Mouse (Mus musculus) cerebellum, postnatal 4 days (tissue): ENCODE results near the gene Gpt2.

Experiments
- DNase-seq, 2 experiments: peaks; one replicate each; pipeline ENCODE4 v3.0.0; 2022; ENCODE audit warnings: low spot score in 2 of 2, mixed read lengths in 1 of 2

Gpt2 gene

DNA sequence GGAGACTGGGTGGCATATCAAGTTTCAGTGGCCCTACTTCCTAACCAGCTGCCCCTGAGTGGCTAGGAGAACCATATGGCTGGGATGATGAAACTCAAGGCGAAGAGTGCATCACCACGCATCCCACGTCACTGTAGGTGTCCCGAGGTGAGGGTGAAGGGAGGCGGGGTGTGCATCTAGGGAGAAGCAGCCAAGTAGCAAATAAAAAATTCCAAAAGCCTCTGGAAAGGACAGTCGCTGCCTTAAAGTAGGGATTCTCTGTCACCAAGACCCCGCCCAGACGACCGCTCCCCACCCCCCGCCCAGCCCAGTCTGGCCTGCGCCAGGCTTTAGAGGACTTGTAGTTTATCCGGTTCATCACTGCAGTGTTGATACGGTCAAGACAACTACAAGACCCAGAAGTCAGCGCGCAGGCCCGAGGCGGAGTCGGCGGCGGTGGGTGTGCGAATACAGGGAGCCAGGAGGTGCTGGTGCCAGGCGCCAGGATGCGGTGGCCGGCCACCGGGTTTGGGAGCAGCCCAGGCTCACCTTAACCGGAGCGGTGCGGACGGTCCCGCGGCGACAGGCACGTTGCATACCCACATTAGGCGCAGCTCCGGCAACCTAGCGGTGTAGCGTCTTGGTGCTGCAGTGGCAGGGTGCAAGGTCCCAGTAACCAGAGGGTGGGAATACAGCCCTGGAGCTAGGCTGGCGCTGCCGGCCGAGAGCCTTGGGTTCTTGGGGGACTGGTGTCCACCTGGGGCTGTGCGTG lies at the start of gene Gpt2:
Gpt2 (plus strand) TSS at position 452 of the 751 bp plus-strand sequence.
- DNase-seq, result peak; percentile 84 to 93

- DNase-seq, result no peak
Measured at GRCm38 (mm10) chr8:85444092-85444491, 48.3 kb upstream of the Gpt2 start.

DNA sequence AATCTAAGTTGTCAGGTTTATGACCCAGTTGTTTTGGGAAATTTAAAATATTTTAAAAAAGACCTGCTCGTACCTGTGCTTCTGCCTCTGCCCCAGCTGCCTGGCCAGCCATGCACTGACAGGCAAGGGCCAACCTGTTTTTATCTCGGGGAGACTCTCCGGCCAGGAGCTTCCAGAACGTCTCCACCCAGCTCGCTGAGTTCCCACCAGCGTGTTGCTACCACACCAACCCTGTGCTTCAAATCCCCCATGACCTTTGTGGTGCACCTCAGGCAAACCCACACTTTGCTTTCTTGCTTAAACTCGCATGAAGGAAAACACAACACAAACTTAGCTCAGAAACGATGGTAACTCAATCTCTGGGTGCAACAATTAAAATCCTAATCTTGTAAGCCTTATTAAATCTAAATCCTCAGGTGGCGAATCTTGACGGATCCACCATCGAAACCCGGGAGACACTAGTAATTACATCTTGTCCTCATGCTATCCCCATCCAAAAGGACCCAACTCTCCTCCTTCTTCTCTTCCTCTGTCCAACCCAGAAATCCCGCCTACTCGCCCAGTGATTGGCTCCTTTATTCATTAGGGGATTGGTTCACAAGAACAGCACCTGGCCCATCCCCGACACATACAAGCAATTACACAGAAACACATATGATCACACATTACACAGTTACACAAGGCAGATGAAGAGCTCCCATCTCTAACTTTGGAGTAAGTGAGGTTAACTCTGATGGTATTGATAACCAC lies 46.3 kb upstream of the Gpt2 start:
- no peak for DNase-seq

GRCm38 (mm10) chr8:85450335-85450734 lies 42.0 kb upstream of the Gpt2 start:
- DNase-seq, result no peak

DNA sequence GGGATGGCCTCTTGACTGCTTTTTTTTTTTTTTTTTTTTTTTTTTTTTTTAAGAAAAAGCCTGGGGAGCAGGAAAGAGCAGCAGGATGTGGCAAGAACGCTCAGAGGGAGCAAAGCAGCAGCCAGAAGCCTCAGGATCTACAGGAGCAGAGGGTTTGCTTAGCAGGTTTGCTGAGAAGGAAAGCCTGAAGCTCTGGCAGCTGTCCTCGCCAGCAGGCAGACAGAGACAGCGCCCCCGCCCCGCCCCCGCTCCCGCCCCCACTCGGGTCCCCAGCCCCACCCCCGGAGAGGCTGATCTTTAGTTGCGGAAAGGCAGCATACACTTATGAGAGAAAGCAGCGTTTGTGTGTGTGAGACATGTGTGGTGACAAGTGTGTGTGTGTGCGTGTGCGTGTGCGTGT lies 40.0 kb upstream of the Gpt2 start:
- peak in 1 of 2 experiments; percentile 13 for DNase-seq

DNA sequence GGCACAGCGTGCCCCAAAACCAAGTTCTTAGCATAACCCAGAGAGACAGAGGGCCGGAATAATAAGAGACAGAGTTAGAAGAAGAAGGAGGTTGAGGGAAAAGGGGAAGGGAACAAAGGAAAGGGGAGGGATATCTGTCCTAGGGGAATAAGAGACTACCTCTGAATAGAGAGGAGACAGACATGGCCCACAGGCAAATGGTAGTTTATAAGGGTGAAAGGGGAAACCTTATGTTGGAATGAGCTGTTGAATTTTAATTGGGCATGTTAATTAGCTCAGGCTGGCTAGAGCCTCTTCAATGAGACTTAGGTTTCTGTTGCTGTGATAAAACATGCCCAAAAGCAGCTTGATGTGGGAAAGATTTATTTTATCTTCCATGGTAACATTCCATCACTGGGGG lies 39.1 kb upstream of the Gpt2 start:
- DNase-seq, result no peak

DNA sequence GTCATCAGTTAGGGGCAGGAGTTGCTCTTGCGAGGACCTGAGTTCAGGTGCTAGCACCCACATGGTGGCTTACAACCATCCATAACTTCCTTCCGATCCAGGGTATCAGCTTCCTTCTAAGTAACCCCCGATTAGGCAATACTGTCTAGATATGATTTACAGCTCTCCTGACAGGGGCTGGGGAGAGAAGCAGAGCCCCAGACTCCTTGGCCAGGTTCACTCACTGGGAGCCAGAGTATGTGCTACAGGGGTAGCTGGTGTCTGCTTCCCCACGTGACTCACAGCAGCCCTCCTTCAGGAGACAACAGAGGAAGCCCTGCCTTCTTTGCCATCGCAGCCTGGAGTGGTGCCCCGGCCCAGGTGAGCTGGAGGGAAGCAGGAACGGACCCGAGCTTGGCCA lies 37.6 kb upstream of the Gpt2 start:
- DNase-seq, result no peak

DNA sequence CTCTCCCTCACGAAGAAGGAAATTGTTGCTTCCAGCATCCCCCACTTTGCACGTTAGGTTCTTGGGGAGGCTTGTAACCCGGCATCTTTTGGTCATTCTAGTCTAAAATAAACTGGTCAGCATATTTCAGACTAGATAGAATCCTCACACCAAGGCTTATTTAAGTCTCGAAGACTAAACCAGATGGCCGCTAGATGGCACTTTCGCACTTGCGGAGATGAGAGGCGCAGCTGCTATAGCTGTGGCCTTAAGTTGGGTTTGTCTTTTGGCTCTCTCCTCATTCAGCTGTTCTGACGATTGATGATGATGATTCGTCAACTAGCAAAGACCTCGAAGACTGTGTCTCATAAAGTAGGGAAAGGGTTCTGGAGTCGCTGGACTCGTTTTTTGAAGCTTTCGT lies 35.8 kb upstream of the Gpt2 start:
- peak in 1 of 2 experiments; percentile 66 for DNase-seq

- no peak for DNase-seq
Measured at GRCm38 (mm10) chr8:85459582-85459981, 32.8 kb upstream of the Gpt2 start.

DNA sequence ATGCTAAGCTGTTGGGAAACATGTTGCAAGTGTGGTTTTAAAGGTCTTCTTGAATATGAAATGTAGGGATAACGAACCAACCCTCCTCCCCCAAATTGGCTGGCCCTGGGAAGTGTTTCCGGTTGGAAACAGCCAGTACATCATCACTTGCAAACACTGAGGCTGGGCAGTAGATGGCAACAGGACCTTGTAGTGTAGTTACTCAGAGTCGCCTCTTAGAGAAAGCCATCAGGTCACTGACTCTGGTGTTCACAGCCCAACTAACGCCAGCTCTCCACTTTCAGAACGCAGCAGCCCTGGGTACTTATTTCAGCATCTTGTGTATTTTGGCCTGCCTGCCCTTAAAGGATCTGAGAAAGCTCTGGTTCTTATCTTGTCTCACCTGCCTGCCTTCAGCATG lies 31.6 kb upstream of the Gpt2 start:
- no peak for DNase-seq

GRCm38 (mm10) chr8:85461377-85461776 lies 31.0 kb upstream of the Gpt2 start:
- DNase-seq, result no peak

GRCm38 (mm10) chr8:85462441-85462840 lies 29.9 kb upstream of the Gpt2 start:
- DNase-seq, result no peak

- no peak for DNase-seq
Measured at GRCm38 (mm10) chr8:85464316-85464715, 28.1 kb upstream of the Gpt2 start.

DNA sequence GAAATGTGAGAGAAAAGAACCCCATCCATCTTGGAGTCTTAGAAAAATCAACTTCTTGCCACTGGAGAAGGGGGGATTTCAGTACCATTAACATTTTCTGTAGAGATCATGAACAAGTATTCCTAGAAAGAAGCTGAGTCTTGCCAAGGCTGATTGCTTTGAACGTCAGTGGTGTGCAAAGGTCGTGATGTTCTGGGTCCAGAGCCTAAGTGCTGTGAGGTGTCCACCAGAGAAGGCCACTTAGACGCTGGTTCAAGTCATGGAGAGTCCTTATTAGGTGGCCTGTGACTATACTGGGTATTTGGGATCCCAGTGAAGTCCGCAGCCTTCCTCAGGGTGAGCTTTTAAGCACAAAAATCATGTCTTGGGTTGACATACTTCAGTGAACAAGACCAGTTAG lies 26.3 kb upstream of the Gpt2 start:
- no peak for DNase-seq

DNA sequence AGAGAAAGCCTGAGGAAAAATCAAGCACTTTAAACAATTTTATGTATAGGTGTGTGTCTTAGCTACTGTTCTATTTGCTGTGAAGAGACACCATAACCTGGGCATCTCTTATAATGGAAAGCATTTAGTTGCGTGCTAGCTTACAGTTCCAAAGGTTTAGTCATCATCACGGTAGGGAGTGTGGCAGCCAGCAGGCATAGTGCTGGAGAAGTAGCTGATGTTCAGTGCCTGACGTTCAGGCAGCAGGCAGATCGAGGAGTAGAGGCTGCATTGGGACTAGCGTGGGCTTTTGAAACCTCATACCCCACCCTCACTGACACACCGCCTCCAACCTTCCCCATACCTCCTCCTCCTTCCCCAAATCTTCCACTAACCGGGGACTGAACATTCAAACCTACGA lies 21.6 kb upstream of the Gpt2 start:
- no peak for DNase-seq

- DNase-seq, result no peak
Measured at GRCm38 (mm10) chr8:85472800-85473199, 19.6 kb upstream of the Gpt2 start.

- no peak for DNase-seq
Measured at GRCm38 (mm10) chr8:85473246-85473645, 19.1 kb upstream of the Gpt2 start.

- no peak for DNase-seq
Measured at GRCm38 (mm10) chr8:85474924-85475323, 17.5 kb upstream of the Gpt2 start.

DNA sequence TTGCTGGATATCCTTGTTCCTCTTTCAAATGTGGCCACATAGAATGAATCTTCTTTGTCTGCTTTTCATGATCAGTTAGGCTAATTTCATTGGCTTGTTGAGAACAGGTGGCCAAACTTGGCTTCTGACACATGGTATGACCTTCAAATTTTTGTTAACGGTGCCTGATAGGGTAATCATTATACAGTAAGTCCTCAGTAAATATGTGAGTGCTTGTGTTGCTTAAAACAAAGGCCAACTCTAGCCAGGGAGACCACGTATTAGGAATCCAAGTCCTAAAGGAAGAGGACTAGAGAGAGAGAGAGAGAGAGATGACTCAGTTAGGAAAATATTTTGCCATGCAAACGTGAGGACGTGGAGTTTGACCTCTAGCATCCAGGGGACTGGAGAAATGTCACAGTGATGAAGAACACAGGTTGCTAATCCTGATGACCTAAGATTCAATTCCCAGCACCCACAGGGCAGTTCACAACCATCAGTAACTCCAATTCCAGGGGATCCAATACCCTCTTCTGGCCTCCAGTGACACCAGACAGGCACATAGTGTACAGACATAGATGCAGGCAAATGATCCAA lies 15.3 kb upstream of the Gpt2 start:
- no peak for DNase-seq

DNA sequence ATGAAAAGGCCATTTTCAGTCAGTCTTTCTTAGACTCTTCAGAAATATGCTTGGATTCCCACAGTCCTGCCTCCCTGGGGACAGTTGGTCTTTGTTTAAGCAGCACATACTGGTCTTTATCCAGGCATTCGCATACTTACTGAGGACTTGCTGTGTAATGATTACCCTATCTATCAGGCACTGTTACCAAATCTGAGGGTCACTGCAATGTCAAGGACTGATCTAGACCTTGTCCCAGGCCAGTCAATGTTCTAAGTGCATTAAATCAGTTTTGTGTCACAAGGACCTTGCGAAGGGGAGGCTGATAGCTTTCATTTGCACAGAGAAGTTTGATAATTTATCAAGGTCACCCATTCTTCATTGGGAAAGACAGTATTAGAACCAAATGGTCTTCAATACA lies 14.0 kb upstream of the Gpt2 start:
- no peak for DNase-seq

DNA sequence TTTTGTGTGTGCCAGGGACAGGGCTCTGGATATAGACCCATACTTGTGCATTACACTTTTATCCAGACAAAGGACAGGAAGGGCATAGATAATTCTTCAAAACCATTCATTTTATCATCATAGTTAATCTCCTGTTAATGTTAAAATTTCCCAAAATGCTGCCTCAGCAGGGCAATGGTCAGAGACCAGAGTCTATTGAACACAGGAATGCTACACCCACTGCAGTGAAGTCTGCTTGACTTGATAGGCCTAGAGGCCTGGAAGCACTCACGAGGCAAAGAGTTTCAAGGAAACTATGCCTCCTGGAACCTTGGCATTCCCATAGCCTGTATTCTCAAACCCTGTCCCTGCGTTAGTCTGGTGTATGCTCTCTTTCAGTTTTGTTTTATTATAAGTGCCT lies 12.7 kb upstream of the Gpt2 start:
- no peak for DNase-seq

DNA sequence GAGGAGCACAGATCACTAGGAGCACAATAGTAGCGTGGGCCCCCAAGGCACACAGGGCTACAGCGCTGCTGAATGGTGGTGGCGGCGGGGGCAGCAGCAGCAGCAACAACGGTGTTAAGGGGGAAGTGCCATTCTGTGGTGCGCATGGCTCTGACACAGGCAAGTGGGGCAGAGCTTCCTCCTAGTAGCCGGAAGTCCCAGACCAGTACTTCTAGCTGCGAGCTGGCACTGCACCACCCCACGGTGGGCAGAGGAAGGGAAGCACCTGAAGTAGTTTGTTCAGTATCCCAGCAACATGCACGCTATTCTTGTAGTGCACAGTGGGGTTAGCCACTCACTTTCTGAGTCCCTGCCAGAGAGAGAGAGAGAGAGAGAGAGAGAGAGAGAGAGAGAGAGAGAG lies 10.5 kb upstream of the Gpt2 start:
- DNase-seq, result peak in 1 of 2 experiments; percentile 14

DNA sequence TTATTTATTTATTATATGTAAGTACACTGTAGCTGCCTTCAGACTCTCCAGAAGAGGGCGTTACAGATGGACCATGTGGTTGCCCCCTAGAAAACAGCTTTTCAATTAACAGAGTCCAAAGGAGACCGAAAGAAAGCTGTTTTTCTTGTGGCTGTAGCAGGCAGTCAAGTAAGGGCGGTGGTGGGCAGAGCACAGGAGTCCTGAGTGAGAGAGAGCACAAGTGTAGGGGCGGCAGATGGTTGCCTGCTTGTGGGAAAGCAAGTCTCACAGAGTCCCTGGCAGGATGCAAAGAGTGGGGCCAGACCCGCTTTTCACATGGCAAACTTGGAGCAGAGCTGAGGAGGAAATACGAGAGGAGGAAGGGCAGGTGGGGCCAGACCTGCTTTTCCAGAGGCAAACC lies 9.9 kb upstream of the Gpt2 start:
- DNase-seq, result no peak
